In genomic region chr8:27770296-27770695, GRCm38 (mm10) we compare ENCODE assay signal across 23 mouse cellular contexts.
DNase-seq lines count a peak whose midpoint lies in the region; ATAC-seq lines count a peak whose summit lies in the region.
"Had no signal": no experiment of that assay in that cellular context is flagged by ENCODE, and none has a peak within 500 bp of the region (broad histone marks: within the 10 kb centered on the region; RNA-seq: fewer than 3 reads in every experiment).

No protein-coding gene starts in this region.

- H3K36me3 ChIP-seq in heart, embryonic 13.5 days = no peaks in the 10 kb centered on the region
- no peaks in the 10 kb centered on the region for H3K36me3 ChIP-seq in neural tube, embryonic 14.5 days (ENCODE audit: control insufficient read depth, insufficient read depth, low read length)
- no peaks in the 10 kb centered on the region for H3K36me3 ChIP-seq in midbrain, embryonic 16.5 days (ENCODE audit: control insufficient read depth, insufficient read depth, low read length)
- H3K36me3 ChIP-seq in limb, embryonic 10.5 days = no peaks in the 10 kb centered on the region
- H3K36me3 ChIP-seq: embryonic facial prominence, embryonic 10.5 days; liver, embryonic 15.5 days; lung, embryonic 15.5 days had no signal

- H3K9ac ChIP-seq in heart, embryonic 13.5 days = no peak overlapping the region
- H3K9ac ChIP-seq in neural tube, embryonic 14.5 days (replicated peaks; ENCODE audit: low read depth, low read length) = no peak overlapping the region
- no peak overlapping the region for H3K9ac ChIP-seq in midbrain, embryonic 16.5 days (ENCODE audit: low read depth, low read length)
- H3K9ac ChIP-seq: liver, embryonic 15.5 days; lung, embryonic 15.5 days had no signal

- H3K9me3 ChIP-seq in heart, embryonic 13.5 days = no peaks in the 10 kb centered on the region
- no peaks in the 10 kb centered on the region for H3K9me3 ChIP-seq in neural tube, embryonic 14.5 days (ENCODE audit: control insufficient read depth, low read length)
- no peaks in the 10 kb centered on the region for H3K9me3 ChIP-seq in midbrain, embryonic 16.5 days (replicated peaks; ENCODE audit: control insufficient read depth, low read length, poor library complexity, severe bottlenecking)
- H3K9me3 ChIP-seq in limb, embryonic 10.5 days (replicated peaks) = no peaks in the 10 kb centered on the region
- H3K9me3 ChIP-seq: embryonic facial prominence, embryonic 10.5 days; liver, embryonic 15.5 days; lung, embryonic 15.5 days had no signal

- H3K27ac ChIP-seq in heart, embryonic 13.5 days (replicated peaks) = no peak overlapping the region
- H3K27ac ChIP-seq in neural tube, embryonic 14.5 days (ENCODE audit: low read depth, low read length) = no peak overlapping the region
- H3K27ac ChIP-seq in midbrain, embryonic 16.5 days (ENCODE audit: low read length) = no peak overlapping the region
- no peak overlapping the region for H3K27ac ChIP-seq in limb, embryonic 10.5 days
- H3K27ac ChIP-seq: embryonic facial prominence, embryonic 10.5 days; kidney, postnatal 0 days; liver, embryonic 15.5 days; lung, embryonic 15.5 days had no signal

- H3K27me3 ChIP-seq in heart, embryonic 13.5 days (replicated peaks) = no peaks in the 10 kb centered on the region
- no peaks in the 10 kb centered on the region for H3K27me3 ChIP-seq in neural tube, embryonic 14.5 days (ENCODE audit: control insufficient read depth, insufficient read depth, low read length)
- no peaks in the 10 kb centered on the region for H3K27me3 ChIP-seq in midbrain, embryonic 16.5 days (ENCODE audit: control insufficient read depth, insufficient read depth, low read depth, low read length)
- H3K27me3 ChIP-seq in limb, embryonic 10.5 days (ENCODE audit: low read depth, poor library complexity, severe bottlenecking) = no peaks in the 10 kb centered on the region
- H3K27me3 ChIP-seq: liver, embryonic 15.5 days; lung, embryonic 15.5 days; megakaryocyte, embryonic 14.5 days had no signal

- peak overlapping the region; percentile 30 for H3K4me2 ChIP-seq in heart, embryonic 13.5 days
- H3K4me2 ChIP-seq in neural tube, embryonic 14.5 days (ENCODE audit: low read depth, low read length) = no peak overlapping the region
- peak overlapping the region; percentile 27 for H3K4me2 ChIP-seq in midbrain, embryonic 16.5 days (ENCODE audit: low read length)
- H3K4me2 ChIP-seq: liver, embryonic 15.5 days; lung, embryonic 15.5 days had no signal

- H3K4me1 ChIP-seq in heart, embryonic 13.5 days = 0 out of 2 replicates have a peak, but pooled peaks cover 6% of the 10 kb centered on the region
- H3K4me1 ChIP-seq in neural tube, embryonic 14.5 days (ENCODE audit: control insufficient read depth, insufficient read depth, low read length) = no peaks in the 10 kb centered on the region
- H3K4me1 ChIP-seq in midbrain, embryonic 16.5 days (ENCODE audit: control insufficient read depth, insufficient read depth, low read length) = no peaks in the 10 kb centered on the region
- H3K4me1 ChIP-seq in limb, embryonic 10.5 days = no peaks in the 10 kb centered on the region
- H3K4me1 ChIP-seq: liver, embryonic 15.5 days; lung, embryonic 15.5 days; megakaryocyte, embryonic 14.5 days had no signal

- WGBS in heart, embryonic 13.5 days = 67% methylated on average over 6 of the region's 6 CpGs
- WGBS in neural tube, embryonic 14.5 days = 42% methylated on average over 6 of the region's 6 CpGs
- 43% methylated on average over 6 of the region's 6 CpGs for WGBS in midbrain, embryonic 16.5 days
- WGBS in limb, embryonic 10.5 days = 81% methylated on average over 6 of the region's 6 CpGs

- H3K4me3 ChIP-seq in heart, embryonic 13.5 days = no peak overlapping the region
- no peak overlapping the region for H3K4me3 ChIP-seq in neural tube, embryonic 14.5 days (ENCODE audit: low read depth, low read length)
- no peak overlapping the region for H3K4me3 ChIP-seq in midbrain, embryonic 16.5 days (ENCODE audit: low read depth, low read length)
- H3K4me3 ChIP-seq in limb, embryonic 10.5 days = no peak overlapping the region
- H3K4me3 ChIP-seq: embryonic facial prominence, embryonic 10.5 days; liver, embryonic 15.5 days; lung, embryonic 15.5 days; megakaryocyte, embryonic 14.5 days had no signal

- ATAC-seq in heart, embryonic 13.5 days (ENCODE audit: extremely low read depth, insufficient number of reproducible peaks, low FRiP score, low TSS enrichment) = no peak
- peak; percentile 24; the same call in 1 of the 2 replicates for ATAC-seq in neural tube, embryonic 14.5 days (ENCODE audit: low read depth)
- ATAC-seq in midbrain, embryonic 16.5 days = no peak

- intact Hi-C loops in heart, postnatal 10 days (cut with DNase I) = no loop called here

- peak; percentile 2 to 11 for DNase-seq in cerebellum, postnatal 10 days
- DNase-seq in cerebellum, adult 11 months = no peak
- no peak for DNase-seq in heart, postnatal 10 days
- no peak for DNase-seq in neural tube, embryonic 10.5 days (ENCODE audit: extremely low spot score, low spot score)
- no peak for DNase-seq in limb, embryonic 10.5 days (ENCODE audit: low spot score)
- DNase-seq: adrenal gland, postnatal 10 days; cerebellum, adult 8-10 months; gastrocnemius, postnatal 36 days; kidney, adult 18-20 months; left cerebral cortex, postnatal 4 days; liver; lung, postnatal 36 days; right cerebral cortex, adult 18-20 months; right cerebral cortex, postnatal 4 days; thymus, postnatal 25 days had no signal

Comparison
In these comparisons a context has a peak if more than half of its experiments do, and no peak if none do; other contexts are left out.
1. DNase-seq: peak in cerebellum, postnatal 10 days (2 of 2); none in cerebellum, adult 11 months (single experiment), heart, postnatal 10 days (0 of 2), neural tube, embryonic 10.5 days (single experiment) and limb, embryonic 10.5 days (single experiment).